Mouse (Mus musculus) adrenal gland, adult 18-20 months (tissue): ENCODE measurements around the gene Gpank1. TPM values are rescaled to one million over a fixed set of nuclear protein-coding genes. Genes with fewer than 3 reads are reported as not detected.

ENCODE experiments used
- DNase-seq, 2 experiments: peaks; one replicate each; pipeline ENCODE4 v3.0.0; 2021 to 2022; ENCODE audit warnings: low spot score in 2 of 2
- total RNA-seq, 2 experiments: library from RNA; stranded (reverse); gene quantifications; 1 replicate in 1 of 2; 2 replicates in 1 of 2; pipeline ENCODE4 v1.2.3; 2021

The Gpank1 gene
- total RNA-seq, 2 experiments from 2014 or later: 14.8 to 16.2 TPM

DNA sequence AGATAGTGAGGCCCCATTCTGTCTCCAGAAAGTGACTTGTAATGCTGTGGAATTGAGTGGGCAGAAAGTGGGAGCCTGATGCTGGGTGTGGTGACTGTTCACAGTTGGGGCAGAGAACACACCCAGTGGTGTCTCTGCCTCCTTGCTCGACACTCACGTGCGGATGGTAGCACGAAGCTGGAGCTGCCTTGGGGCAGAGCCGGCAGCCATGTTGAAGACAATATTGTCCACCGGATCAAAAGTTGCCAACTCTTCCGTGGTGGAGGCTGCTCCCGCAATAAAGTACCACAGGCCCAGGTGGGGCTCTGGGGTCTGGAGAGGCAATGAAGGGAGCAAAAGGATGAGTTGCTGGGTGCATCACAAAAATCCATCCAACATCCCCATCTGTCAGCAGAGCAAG is 9.8 kb downstream of the Gpank1 start:
- no peak for DNase-seq

DNA sequence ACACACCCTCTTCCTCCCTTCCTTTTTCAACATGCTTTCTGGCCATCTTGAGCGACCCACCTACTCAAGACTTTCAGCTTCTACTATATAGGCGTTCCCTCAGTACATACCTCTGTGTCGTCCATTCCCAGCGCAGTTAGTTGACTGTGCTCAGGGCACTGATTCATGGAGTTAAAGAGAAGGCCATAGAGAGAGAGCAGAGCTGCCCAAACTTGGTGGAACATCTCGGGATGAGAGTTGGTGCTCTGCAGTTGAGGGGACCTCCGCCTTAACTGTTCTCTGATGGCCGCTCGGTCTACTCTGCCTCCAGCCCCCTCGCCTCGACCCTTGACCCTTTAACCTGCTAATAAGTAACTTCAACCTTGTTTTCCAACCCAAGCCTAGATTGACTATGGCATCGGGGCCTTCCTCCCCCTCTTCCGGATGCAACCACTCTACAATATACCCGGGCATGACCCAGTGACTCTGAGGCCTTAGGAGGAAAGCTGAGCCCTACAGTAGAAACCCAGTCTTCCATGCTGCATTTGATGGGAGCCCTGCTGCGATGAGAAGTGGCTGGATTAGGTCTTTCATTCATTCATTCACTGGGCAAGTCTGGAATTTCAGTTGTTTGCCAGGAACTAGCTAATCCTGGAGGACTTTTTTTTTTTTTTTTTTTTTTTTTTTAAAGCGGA is 10.4 kb downstream of the Gpank1 start, which contains the start of gene Apom:
TSS of gene Apom (minus strand) at position 551 of the 674 bp plus-strand sequence.
- DNase-seq: no peak

DNA sequence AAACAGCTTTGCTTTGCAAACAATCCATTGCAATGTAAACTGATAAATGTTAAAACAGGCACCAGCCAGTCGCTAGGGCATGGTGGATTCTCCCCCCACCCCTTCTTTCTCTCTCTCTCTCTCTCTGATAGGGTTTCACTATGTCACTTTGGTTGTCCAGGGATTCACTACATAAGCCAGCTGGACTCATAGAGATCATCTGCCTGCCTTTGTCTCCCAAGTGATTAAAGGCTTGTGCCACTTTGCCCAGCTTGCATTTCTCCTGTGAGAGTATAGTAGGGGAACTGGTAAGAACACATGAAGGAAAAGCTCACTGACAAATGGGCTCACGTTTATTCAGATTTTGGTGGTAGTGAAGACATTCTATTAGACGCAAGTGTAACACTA is 10.9 kb downstream of the Gpank1 start:
- DNase-seq: no peak

- DNase-seq: no peak
Measured at GRCm38 (mm10) chr17:35133517-35133916, 12.3 kb downstream of the Gpank1 start.

DNA sequence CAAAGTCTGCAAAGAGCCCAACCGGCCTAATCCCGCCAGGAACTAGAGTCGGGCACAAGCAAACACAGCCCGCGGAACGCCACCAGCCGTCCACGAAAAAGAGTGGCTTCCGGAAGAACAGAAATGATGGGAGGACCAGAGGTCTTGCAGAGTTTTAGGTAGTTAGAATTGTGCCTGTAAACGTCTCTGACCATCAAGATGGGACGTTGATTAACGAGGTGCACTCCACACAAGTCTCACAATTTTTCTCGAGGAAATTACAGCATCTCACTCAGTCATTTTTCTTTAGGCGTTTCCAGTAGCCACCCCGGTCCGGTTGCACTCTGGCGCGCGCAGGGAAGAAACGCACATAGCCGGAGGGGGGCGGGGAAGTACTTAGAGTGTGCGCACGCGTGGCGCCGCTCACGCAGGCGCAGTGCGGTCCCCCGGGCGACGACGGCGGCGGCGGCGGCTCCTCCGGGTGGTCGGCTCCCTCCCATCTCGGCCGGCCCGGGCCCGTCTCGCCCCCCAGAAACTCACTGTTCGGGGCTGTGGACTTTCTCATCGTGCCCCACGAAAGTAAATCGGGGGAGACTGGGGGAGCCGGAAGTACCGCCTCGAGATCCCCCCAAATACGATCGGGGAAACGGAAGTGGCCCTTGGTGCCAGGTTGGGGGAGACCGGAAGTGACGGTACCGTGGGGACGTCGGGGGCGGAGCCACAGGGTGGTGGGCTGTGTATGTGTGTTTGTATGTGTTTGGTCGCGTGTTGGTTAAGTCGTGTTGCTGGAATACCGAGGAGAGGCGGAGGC is 13.7 kb downstream of the Gpank1 start, which contains the start of gene Bag6:
TSS of gene Bag6 (plus strand) at position 378 of the 790 bp plus-strand sequence.
- peak; percentile 93 to 96 for DNase-seq

GRCm38 (mm10) chr17:35135591-35136320 is 14.5 kb downstream of the Gpank1 start:
- DNase-seq: no peak

DNA sequence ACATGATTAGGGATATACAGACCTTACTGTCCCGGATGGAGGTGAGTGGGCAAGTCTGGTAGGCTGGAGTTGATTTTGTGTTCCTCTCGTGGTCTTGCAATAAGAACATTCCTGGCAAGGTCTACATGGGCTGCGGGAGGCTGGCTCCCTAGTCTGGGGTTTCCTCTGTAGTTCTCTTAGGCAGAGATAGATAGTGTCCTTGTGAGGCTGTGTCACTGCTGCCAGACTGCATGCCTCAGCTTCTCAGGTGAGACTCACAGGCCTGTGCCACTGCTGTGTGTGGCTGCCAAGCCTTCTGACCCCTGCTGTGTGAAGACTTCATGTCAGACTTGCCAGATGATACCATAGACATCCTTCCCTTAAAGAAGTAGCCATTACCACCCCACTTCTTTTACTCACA is 18.0 kb downstream of the Gpank1 start:
- no peak for DNase-seq

DNA sequence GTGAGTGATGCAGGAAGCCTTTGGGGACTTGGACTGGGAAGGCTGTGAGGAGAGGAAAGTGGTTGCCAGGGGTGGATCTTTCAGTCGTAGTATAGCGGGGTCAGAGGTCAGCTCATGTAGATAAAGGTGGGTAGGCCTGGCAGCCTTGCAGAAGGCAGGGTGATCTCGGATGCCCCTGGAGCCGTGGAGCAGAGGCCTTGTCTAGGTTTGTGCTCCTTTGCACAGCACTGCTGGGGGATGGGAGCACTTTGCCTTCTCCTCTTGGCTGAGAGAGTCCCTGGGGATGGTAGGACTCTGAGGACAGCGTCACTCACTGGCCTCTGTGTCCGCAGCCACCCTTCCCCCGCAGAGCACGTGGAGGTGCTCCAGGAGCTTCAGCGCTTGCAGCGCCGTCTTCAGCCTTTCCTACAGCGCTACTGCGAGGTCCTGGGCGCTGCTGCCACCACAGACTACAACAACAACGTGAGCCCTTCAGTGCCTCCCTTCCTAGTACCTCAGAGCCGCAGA is 19.3 kb downstream of the Gpank1 start:
- DNase-seq: no peak

- DNase-seq: peak; percentile 47 to 70
Measured at GRCm38 (mm10) chr17:35141971-35142370, 20.7 kb downstream of the Gpank1 start.

GRCm38 (mm10) chr17:35146139-35146538 is 24.9 kb downstream of the Gpank1 start:
- peak in 1 of 2 experiments; percentile 21 for DNase-seq

- DNase-seq: no peak
Measured at GRCm38 (mm10) chr17:35147348-35147747, 26.1 kb downstream of the Gpank1 start.

DNA sequence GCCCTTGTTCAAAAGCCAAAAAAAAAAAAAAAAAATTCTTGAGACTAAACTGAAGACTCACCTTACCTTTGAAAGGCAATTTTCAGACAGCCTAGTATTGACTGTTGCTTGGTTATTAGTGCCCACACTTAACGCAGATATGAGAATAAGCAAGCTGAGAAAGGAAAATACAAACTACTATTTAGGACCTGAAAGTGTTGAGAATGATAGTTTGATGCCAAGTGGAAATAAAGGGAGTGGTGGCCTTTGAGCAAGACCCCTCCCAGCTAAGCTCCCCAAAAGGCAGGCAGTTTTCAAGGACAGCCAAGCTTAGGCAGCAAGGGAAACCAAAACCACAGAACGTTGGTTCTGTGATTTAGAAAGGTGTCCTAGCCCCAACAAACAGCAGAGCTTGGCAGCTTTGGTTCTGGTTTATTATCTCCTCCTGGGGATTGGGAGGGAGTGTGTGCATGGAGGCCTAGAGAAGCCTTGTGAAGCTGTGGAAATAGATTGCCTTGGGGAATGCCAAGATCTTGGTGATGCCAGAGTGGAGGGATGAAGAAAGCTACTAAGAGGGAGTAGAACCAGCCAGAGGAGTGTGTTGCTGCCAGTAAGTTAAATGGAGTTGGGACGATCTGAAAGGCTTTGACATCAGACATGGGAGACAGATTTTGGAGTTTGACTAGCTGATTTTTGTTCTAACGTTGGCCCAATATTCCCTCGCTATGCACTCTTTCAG is 26.8 kb downstream of the Gpank1 start:
- DNase-seq: no peak

DNA sequence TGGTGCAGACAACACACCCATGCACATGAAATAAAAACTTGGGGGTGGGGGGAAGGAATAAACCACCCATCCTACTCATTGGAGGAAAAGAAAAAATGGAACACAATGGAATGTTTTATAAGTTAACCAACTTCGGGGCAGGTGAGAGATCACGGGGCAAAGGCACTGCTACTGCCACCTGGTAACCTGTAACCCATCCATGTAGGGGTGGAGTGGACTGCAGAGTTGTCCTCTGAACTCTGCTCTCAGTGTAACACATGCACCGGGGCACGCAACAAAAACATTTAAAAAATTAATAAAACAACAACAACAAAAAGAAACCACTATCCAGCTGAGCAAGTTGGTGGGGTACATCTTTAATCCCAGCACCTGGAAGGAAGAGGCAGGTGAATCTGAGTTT is 30.9 kb downstream of the Gpank1 start:
- DNase-seq: no peak

- DNase-seq: no peak
Measured at GRCm38 (mm10) chr17:35153077-35153476, 31.8 kb downstream of the Gpank1 start.

GRCm38 (mm10) chr17:35153931-35154330 is 32.7 kb downstream of the Gpank1 start:
- DNase-seq: no peak

GRCm38 (mm10) chr17:35154616-35155015 is 33.4 kb downstream of the Gpank1 start:
- no peak for DNase-seq

GRCm38 (mm10) chr17:35155451-35155850 is 34.2 kb downstream of the Gpank1 start:
- no peak for DNase-seq

GRCm38 (mm10) chr17:35156461-35157200 is 35.4 kb downstream of the Gpank1 start:
- no peak for DNase-seq

- DNase-seq: no peak
Measured at GRCm38 (mm10) chr17:35157254-35157653, 36.0 kb downstream of the Gpank1 start.

- no peak for DNase-seq
Measured at GRCm38 (mm10) chr17:35157661-35158175, 36.5 kb downstream of the Gpank1 start.
